Mouse (Mus musculus) induced T-regulatory cell, adult 2 months (primary cell): ENCODE measurements around the gene Kcnmb4.

Experiments used
- DNase-seq: peaks from one replicate; pipeline ENCODE4 v3.0.0-alpha.2; 2012; ENCODE audit warnings: low read depth

Kcnmb4 gene

DNA sequence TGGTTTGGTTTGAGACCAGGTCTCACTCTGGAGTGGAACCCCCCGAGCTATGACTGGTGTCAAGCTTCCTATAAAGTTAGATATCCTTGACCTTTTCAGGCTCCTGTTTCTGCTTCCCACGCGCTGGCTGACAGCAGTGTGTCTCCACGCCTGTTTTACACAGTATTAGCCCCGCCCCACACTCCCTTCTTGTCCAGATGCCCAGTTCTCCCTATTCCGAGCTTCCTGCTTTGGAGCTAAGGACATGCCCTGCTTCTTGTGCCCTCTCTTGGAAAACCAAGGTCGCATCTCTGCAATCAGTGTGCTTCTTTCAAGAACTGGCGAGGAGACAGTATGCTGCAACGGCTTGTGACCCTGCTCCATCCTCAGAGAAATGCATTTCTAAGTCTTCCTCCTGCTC is 23.1 kb downstream of the Kcnmb4 start:
- no peak for DNase-seq

GRCm38 (mm10) chr10:116448166-116448565 is 25.5 kb downstream of the Kcnmb4 start:
- no peak for DNase-seq

DNA sequence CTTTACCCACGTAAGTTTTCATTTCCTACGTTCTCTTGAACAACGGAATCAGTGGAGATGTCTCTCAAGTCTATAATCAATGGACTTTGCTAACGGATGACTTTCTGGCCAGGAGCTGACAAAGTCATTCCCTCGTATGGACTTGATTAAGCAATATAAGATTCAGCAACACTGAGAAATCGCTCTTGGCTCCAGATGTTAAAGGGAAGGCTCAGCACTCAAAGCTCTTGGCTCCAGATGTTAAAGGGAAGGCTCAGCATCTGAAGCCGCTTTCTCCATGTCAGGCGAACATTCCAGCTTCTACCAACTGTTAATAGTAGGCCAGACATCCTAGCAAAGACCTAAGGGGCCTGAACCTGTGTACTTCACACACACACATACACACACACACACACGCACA is 26.5 kb downstream of the Kcnmb4 start:
- DNase-seq = no peak

DNA sequence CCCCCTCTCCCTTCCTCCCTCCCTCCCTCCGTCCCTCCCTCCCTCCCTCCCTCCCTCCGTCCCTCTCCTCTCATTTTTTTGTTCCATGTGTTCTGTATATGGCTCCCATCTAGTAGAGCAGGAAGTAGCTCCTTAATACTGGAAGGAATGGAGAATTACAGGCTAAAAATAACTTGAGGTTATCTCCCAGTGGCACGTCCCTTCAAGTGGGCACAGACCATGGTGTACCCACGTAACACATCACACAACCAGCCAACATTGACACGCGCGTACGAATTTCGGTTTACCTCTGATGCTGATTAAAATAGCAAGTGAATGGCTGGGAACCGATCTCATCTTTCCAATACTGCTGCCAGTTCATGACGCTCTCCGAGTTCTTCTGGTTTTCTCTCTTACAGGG is 27.6 kb downstream of the Kcnmb4 start:
- DNase-seq = no peak

DNA sequence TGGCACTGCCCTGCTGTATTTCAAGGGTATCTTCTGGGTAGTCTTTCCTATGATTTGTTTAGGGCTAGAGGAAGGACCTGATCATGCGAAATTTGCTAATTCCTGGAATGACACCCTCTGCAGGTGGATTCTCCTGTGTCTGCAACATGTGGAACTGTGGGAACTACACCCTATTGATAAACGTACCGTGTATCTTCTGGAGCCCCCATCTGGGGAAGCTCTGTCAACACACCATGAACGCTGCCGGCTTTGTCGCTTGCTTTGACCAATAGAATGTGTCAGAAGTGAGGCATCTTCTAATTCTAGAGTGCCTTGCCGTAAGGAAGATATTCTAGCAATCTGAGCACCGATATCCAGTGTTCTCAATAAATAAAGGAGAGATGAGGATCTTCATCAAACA is 28.9 kb downstream of the Kcnmb4 start:
- DNase-seq = no peak

GRCm38 (mm10) chr10:116444371-116444770 is 29.3 kb downstream of the Kcnmb4 start:
- no peak for DNase-seq

DNA sequence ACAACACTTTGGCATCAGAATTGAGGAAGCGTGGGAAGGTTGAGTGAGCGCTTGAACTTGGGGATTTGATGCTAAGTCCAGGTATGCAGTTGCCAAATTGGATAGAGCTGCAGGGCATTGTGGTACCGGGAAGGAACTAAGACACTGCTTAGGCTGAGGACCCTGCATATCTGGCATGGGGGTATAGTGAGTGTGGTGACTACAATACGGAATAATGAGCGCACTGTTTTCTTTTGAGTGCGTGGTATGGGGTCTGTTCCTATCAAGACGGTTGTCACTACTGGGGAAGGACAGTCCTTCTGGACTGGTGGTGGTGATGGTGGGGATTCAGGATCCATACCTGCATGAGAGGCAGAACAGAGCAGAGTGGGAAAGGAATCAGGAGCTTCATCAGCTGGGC is 32.7 kb downstream of the Kcnmb4 start:
- no peak for DNase-seq

DNA sequence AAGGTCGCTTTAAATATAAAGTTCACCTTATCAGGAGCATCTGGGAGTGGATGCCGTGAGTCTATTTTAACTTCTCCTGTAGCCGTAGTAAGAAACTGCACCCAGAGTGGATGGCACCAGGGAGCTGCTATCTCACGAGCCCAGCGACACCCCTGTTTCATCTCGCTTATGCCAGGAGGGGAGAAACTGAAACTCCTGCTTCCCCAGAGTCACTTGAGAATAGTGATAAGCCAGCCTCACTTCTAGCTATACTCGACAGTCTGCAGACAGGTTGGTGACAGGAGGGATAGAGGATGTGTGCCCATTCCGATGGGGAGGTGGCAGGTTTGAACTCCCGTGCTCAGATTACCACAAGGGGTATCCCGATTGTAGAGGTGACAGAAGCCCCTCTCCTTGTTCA is 33.6 kb downstream of the Kcnmb4 start:
- DNase-seq = no peak

DNA sequence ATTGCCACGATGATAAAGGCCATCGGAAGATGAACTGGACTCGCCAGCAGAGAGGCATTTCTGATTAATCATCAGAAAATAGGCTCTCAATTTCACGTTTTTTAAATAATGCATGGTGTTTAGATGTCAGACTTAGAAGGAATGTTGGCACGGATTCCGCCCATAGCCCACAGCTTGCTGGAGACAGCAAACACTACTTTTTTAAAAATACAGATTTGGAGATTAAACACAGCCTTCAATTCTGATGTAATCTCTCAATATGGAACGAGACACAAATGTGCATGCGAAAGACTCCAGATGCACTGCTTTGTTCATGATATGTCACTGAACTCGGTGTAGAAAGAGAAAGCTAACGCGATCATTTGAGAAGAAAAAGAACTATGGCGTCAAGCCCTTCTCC is 38.2 kb downstream of the Kcnmb4 start:
- no peak for DNase-seq

GRCm38 (mm10) chr10:116432421-116432820 is 41.3 kb downstream of the Kcnmb4 start:
- no peak for DNase-seq

GRCm38 (mm10) chr10:116428026-116428780 is 45.5 kb downstream of the Kcnmb4 start:
- no peak for DNase-seq

DNA sequence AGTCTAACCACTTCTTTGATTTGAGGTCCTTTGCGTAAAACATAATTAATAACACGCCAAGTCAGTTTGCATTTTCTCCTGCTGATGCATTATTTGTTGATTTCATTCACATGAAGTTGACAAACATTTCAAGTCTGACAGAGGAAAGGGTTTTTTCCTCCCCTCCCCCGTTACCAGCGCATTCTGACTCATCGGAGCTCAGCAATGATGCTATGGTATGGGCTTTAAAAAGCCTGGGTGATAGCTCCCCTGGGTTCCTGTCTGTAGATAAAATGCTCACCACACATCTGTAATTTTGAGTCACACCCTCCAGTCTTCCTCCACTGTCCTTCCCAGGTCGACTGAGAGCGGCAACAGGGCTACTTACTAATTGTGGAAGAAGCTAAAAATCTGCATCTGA is 47.5 kb downstream of the Kcnmb4 start:
- peak; percentile 57 for DNase-seq

- DNase-seq = no peak
These were observed 48.8 kb downstream of the Kcnmb4 start for GRCm38 (mm10) chr10:116424921-116425320.

- peak; percentile 67 for DNase-seq
These were observed 51.1 kb downstream of the Kcnmb4 start for GRCm38 (mm10) chr10:116422551-116422950.

- DNase-seq = no peak
These were observed 52.7 kb downstream of the Kcnmb4 start for GRCm38 (mm10) chr10:116420976-116421375.

- DNase-seq = no peak
These were observed 55.5 kb downstream of the Kcnmb4 start for GRCm38 (mm10) chr10:116418121-116418726.

GRCm38 (mm10) chr10:116416726-116417125 is 57.0 kb downstream of the Kcnmb4 start:
- DNase-seq = no peak

DNA sequence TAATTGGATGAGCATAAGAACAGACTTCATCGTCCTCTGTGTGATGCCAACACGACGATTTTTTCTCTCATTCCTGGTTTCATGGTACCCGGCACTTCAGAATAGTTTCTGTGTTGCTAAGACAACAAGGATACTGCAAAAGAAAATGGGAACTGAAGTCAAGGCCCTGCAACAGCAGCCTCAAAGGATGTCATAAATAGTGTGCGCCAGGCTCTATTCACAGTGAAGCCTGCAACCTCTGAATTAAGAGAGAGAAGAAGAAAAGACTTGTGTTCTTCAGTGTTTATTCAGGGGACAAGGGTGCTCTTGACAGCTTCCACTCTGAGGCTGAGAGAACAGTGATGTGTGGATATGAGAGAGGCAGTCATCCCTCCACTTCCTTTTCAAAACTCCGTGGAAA is 57.5 kb downstream of the Kcnmb4 start:
- DNase-seq = no peak

GRCm38 (mm10) chr10:116410826-116411225 is 62.9 kb downstream of the Kcnmb4 start:
- DNase-seq = no peak

DNA sequence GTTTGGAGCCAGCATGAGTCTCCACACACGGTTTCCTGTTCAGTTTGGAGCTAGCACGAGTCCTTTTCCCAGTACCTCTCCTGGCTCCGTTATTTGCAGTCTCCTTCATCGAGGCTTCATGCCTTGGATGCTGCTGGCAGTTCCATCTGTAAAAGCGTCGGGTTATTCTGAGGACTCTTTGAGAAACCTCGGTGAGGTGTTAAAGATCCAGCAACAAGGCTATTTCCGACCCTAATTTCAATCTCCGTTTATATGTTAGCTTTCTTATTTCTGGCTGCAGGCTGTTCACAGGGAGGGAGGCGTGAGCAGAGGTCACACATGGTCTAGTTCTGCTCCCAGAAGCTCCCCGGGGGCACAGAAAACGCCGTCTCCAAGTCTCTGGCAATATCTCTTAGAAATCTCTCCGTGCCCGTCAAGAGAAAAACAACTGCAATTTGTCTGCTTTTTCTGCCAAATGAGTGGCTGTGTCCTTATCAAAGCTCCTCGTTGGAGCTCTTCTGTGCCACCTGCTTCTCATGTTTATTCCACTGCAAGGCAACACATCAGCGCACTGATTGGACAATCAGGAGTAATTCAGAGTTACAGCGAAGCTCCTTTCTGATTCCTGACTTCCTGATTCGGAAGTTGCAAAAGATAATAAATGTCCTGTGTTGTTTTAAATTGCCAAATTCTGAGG is 65.9 kb downstream of the Kcnmb4 start:
- DNase-seq = no peak

- DNase-seq = no peak
These were observed 68.7 kb downstream of the Kcnmb4 start for GRCm38 (mm10) chr10:116405011-116405410.

DNA sequence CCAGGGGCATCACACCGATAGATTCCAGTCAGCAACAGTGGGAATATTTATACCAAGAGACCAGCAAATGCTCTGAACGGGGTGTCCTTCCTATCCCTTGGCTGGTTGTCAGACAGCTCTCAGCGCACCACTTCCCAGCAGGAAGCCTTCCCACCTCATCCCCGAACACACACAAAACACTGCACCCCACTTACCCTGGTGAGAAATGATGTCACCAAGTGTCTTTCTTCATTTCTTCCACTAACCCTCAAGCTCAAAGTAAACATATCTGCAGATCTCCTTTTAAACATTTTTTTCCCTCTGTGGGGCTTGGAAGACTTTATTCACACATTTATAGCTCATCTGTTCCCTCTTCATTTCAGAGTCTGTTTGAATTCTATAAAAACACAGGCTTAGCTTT is 70.0 kb downstream of the Kcnmb4 start:
- DNase-seq = no peak

GRCm38 (mm10) chr10:116402742-116403425 is 70.8 kb downstream of the Kcnmb4 start:
- DNase-seq = peak; percentile 13
